Mouse (Mus musculus): ENCODE measurements around the gene Rtl1.

The Rtl1 gene

GRCm38 (mm10) chr12:109600230-109600629, at the start of gene Rtl1:
Gene Rtl1 (minus strand): TSS chr12:109600330.
- no peak for DNase-seq (ENCODE audit: low read depth, low spot score)

GRCm38 (mm10) chr12:109640560-109641167, 40.5 kb upstream of the Rtl1 start:
- DNase-seq (ENCODE audit: low read depth, low spot score): no peak

GRCm38 (mm10) chr12:109632035-109632434, 31.9 kb upstream of the Rtl1 start:
- DNase-seq (ENCODE audit: low read depth, low spot score): no peak

GRCm38 (mm10) chr12:109628887-109629286, 28.8 kb upstream of the Rtl1 start:
- DNase-seq (ENCODE audit: low read depth, low spot score): no peak

- no peak for DNase-seq (ENCODE audit: low read depth, low spot score)
Observed at GRCm38 (mm10) chr12:109626910-109627309, 26.8 kb upstream of the Rtl1 start.

- no peak for DNase-seq (ENCODE audit: low read depth, low spot score)
Observed at GRCm38 (mm10) chr12:109620196-109620595, 20.1 kb upstream of the Rtl1 start.

GRCm38 (mm10) chr12:109617993-109618392, 17.9 kb upstream of the Rtl1 start:
- no peak for DNase-seq (ENCODE audit: low read depth, low spot score)

GRCm38 (mm10) chr12:109617126-109617525, 17.0 kb upstream of the Rtl1 start:
- DNase-seq (ENCODE audit: low read depth, low spot score): no peak

GRCm38 (mm10) chr12:109615371-109615770, 15.2 kb upstream of the Rtl1 start:
- no peak for DNase-seq (ENCODE audit: low read depth, low spot score)

GRCm38 (mm10) chr12:109614416-109614815, 14.3 kb upstream of the Rtl1 start:
- no peak for DNase-seq (ENCODE audit: low read depth, low spot score)

GRCm38 (mm10) chr12:109612392-109613385, 12.6 kb upstream of the Rtl1 start:
- no peak for DNase-seq (ENCODE audit: low read depth, low spot score)

- no peak for DNase-seq (ENCODE audit: low read depth, low spot score)
Observed at GRCm38 (mm10) chr12:109608576-109609440, 8.7 kb upstream of the Rtl1 start.

- DNase-seq (ENCODE audit: low read depth, low spot score): no peak
Observed at GRCm38 (mm10) chr12:109607953-109608352, 7.8 kb upstream of the Rtl1 start.

GRCm38 (mm10) chr12:109607191-109607590, 7.1 kb upstream of the Rtl1 start:
- no peak for DNase-seq (ENCODE audit: low read depth, low spot score)

- no peak for DNase-seq (ENCODE audit: low read depth, low spot score)
Observed at GRCm38 (mm10) chr12:109604982-109605721, 5.0 kb upstream of the Rtl1 start.

- no peak for DNase-seq (ENCODE audit: low read depth, low spot score)
Observed at GRCm38 (mm10) chr12:109598551-109599250, 1.4 kb downstream of the Rtl1 start.

GRCm38 (mm10) chr12:109596726-109597125, 3.4 kb downstream of the Rtl1 start:
- no peak for DNase-seq (ENCODE audit: low read depth, low spot score)

GRCm38 (mm10) chr12:109596232-109596631, 3.9 kb downstream of the Rtl1 start:
- no peak for DNase-seq (ENCODE audit: low read depth, low spot score)

GRCm38 (mm10) chr12:109595753-109596152, 4.4 kb downstream of the Rtl1 start:
- DNase-seq (ENCODE audit: low read depth, low spot score): no peak

- no peak for DNase-seq (ENCODE audit: low read depth, low spot score)
Observed at GRCm38 (mm10) chr12:109594961-109595360, 5.2 kb downstream of the Rtl1 start.

Data from c-Kit-negative CD71-positive TER-119-positive erythroid progenitor cells, embryonic 14.5 days (primary cell).